Mouse (Mus musculus): ENCODE data around the gene Ddx56. TPM values are rescaled to one million over a fixed set of nuclear protein-coding genes. Genes with fewer than 3 reads are reported as not detected.

Gene Ddx56
- total RNA-seq (2015; ENCODE audit: low replicate concordance) (8.4 and 11.2 TPM in 2 replicates), total RNA-seq (2017; ENCODE audit: low replicate concordance) (3.2 and 6.4 TPM in 2 replicates)

DNA sequence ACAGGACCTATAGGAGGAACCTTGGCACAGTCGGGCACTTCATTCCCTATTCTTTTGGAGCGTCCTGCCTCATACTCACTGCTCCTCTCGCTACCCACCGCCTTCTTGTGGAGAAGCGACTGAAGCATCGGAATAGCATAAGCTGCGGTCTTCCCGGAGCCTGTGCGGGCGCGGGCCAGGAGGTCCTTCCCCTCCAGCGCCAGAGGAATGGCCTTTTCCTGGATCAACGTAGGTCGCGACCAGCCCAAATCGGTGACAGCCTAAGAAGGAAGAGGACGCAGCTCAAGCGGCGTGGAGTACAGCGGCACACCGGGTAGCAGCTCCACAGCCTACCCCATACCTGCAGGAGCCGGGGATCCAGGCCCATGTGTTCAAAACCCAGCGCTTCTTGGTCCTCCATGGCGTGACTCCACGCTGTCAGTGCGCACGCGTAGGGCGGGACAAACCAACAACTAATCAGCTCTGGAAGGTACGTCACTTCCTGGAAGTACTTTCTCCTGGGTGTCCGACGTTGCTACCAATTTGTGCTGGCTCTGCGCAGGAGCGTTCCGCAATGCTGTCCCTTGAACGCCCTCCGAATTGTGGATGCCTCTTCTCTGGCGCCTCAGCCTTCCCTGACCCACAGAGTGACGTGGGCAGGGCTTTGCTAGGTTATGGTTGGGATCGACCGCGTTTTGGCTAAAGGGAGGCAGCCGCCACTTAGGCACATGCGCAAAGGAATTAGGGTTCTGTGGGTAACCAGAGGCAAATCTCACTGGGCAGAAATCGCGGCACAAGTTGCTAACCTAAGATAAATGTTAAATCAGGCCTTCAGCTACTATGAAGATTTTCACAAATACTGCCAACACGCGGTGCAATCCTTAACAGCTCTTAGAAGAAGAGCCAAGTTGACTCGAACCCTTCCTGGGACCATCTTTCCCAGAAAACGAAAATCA is at the start of gene Ddx56:
Ddx56 (minus strand) TSS at position 453 of the 935 bp plus-strand sequence.
- ATAC-seq (replicated peaks; ENCODE audit: low FRiP score, poor library complexity, severe bottlenecking): peak; percentile 99

DNA sequence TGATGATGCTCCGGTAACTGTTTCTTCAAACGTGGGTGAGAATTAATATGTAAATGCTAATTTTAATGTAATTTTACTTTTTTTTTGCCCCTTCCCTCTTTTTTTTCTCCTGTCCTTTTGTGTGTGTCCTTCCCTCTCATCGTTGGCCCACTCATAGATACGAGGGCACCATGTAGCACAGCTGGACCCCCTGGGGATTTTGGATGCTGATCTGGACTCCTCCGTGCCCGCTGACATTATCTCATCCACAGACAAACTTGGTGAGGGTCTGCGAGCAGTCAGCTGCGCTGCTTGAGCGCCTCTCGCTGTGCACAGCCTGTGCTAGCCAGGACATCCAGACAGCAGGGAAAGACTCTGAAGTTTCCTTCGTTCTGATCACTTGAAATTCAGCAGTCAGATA is 49.2 kb upstream of the Ddx56 start:
- ATAC-seq (replicated peaks; ENCODE audit: low FRiP score, poor library complexity, severe bottlenecking): no peak

DNA sequence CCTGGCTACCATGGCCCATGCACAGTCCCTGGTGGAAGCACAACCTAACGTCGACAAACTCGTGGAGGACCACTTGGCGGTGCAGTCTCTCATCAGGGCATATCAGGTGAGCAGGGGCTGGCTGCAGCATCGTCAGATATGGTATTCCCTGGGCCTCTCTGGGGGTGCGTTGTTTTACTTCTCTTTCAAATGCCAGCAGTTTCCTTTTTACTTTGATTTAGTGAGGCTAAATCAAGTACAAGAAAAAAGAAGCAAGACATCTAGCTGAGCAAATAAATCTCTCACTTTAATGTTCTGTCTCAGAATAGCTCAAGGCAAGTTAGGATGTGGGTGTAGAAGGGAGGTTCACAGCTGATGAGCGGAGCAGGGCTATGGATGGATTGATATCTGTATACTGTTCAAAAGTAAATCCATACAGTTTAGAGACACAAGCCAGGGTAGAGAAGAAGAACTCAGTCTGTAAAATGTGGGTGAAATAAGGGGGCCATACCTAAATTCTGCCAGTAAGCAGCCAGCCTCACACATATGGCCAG is 46.4 kb upstream of the Ddx56 start:
- ATAC-seq (replicated peaks; ENCODE audit: low FRiP score, poor library complexity, severe bottlenecking): no peak

DNA sequence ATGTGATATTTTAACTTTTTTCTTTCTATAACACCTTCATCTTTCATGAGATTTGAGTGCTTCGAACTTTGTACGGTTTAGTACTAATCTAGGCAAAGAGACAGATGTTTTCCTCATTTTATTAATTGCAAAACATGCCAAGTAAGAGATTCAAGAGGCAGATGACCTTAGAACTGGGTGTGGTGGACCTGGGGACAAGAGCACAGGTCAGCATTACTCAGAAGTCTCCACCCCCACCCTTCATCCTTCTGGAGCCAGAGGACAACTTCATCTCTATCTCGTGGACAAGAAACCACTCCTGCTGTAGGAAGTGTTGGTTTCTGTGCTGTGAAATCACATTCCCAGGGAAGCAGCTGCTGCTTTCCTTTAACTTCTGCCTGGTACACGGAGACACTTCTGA is 40.6 kb upstream of the Ddx56 start:
- ATAC-seq (replicated peaks; ENCODE audit: low FRiP score, poor library complexity, severe bottlenecking): no peak

DNA sequence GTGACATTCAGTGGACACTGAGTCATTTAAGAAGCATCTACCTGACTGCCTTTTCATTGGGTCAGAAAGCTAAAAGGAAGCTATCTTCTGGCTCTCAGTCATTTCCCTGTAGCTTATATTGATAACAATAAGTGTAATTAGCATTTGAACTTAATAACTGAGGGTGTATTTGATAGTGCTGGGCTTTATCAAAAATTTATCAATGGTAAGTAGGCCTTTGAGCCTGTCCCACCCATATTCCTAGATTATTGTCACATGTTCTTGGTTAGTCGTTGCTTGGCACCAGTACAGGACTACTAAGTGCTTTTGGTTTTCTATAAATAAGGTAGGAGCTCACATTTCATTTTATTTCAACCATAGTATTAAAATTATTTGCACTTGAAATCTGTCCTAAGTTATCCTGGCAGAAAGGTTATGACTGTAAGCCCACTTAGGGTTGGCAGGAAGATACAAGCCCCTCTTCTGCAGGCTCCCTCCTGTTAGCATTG is 38.4 kb upstream of the Ddx56 start:
- ATAC-seq (replicated peaks; ENCODE audit: low FRiP score, poor library complexity, severe bottlenecking): no peak

DNA sequence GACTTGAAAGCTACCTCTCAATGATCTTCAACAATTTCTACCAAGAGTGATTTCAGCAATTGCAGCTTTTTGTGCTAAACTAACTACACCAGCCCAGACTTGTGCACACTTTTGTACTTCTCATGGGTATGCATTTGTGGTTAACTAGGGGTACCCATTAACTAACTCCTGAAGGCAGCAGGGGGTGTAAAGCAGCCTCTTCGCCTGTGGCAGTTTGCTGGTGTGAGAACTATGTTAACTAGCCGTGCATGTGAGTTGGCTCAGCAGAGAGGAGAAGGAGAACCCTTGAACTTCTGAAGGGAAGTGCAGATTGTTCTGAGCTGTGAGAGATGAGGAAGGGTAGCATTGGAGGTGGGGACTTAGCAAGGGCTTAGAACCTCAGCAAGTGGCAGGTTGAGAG is 35.2 kb upstream of the Ddx56 start:
- no peak for ATAC-seq (replicated peaks; ENCODE audit: low FRiP score, poor library complexity, severe bottlenecking)

DNA sequence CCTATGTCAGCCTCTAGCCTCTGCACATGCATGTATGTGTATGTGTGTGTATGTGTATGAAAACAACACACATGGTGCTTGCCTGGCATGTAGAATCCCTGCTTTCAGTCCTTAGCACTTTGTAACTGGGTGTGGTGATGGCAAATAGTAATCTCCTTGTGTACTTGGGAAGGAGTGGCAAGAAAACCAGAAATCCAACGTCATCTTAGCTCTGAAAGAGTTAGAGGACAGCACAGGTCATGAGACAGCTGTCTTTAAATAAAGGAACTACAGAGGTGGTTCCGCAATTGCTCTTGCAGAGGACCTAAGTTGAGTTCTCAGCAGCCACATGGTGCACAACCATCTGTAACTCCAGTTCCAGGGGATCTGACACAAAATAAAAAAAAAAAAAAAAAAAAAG is 31.9 kb upstream of the Ddx56 start:
- ATAC-seq (replicated peaks; ENCODE audit: low FRiP score, poor library complexity, severe bottlenecking): no peak

DNA sequence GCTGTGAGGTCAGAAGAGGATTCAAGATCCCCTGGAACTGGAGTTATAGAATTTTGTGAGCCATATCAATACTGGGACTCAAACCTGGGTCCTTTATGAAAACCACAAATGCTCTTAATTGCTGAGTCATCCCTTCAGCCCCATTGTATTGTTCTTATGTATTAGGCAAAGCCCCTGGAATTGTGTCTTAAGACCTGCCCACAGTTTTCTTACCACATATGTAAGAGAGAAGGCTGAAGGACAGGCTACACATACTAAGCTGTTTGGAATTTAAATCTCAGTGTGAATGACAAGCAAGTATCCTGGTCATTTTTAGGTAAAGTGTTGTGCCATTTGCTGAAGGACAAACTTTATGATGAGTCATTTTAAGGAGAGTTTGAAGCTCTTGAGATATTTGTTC is 28.5 kb upstream of the Ddx56 start:
- no peak for ATAC-seq (replicated peaks; ENCODE audit: low FRiP score, poor library complexity, severe bottlenecking)

DNA sequence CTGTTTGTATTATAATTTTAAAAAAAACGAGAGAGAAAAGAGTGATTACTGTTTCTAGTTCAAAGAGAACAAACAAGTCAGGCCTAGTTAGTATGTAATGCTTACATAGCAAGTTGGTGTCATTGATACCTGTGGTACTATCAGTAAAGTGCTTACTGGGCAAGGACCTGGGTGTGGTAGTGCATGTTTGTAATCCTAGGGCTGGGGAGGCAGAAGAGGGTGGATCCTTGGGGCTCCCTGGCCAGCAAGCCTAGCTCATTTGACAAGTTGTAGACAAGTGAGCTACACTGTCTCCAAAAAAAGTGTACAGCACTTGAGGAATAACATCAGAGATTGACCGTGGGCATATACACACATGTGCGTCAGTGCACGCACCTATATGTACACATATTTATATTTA is 27.1 kb upstream of the Ddx56 start:
- peak; percentile 80 for ATAC-seq (replicated peaks; ENCODE audit: low FRiP score, poor library complexity, severe bottlenecking)

DNA sequence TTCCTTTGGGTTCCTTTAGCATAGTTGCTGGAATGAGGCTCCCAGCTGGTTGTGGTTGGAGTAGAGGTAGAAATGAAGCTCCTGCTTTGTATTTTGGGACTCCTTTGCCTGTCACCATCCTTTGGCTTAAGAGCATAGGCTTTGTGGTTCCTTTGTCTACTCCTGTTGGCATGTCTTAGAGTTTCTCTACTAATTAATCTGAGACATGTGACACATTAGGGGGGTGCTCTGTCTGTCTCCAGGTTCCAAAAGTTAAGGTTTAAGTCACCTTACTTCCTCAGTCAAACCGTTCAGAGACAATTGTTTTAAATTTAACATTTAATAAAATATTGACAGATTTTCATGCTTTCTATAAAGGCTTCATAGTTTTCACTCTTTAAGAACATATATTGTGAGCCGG is 26.0 kb upstream of the Ddx56 start:
- ATAC-seq (replicated peaks; ENCODE audit: low FRiP score, poor library complexity, severe bottlenecking): no peak

DNA sequence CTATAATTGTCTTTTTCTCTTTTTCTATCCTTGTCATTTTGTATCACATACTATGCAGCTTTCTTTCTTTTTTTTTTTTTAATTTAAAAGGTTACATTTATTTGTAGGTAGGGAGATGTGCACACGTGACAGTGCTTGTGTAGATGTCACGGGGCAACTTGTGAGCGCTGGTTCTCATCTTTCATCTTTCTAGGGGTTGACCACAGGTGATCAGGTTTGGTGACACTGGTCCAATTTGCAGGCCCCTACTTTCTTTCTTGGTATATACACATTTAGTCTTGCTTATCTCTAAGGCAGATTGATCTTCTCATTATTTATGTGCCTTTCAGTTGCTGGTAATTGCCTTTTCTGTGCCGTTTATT is 25.4 kb upstream of the Ddx56 start:
- no peak for ATAC-seq (replicated peaks; ENCODE audit: low FRiP score, poor library complexity, severe bottlenecking)

DNA sequence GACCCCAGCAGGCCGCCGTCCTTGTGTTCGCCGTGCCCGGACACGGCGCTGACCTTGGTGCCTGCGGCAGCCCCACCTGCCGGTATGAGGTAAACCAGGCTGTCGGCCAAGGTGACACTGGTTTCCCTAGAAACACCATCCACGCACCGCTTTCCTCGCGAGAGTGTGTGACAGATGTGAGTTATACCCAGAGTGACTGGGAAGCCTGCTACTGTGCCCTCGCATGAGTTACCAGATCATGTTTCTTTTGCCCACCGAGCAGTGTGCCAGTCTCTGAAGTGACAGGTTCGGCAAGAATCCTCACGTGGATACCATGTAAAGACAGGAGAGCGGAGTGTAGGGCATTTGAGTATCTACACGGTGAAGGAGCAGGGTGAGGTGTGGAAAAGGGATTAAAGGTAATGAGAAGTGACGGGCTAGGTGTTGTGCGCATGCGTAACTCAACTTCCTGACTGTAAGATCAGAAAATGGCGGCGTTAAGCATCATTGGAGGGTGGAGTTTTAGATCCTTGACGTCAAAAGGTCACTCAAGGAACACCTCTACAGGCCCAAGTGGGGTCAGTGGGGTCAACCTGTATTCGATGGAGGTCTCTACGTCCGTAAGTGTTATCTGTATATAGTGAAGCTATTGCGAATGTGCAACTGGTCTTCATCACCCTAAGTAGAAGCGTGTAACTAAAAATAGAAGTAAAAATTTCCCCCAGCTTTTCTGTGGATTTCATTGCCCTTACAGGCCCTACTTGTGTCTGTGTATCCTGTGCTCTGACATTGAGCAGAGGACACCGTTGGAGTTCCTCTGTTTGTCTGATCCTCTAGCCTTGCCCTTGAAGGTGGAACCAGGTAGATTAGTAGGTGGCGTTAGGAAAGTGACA is 24.8 kb upstream of the Ddx56 start:
- ATAC-seq (replicated peaks; ENCODE audit: low FRiP score, poor library complexity, severe bottlenecking): peak; percentile 43

DNA sequence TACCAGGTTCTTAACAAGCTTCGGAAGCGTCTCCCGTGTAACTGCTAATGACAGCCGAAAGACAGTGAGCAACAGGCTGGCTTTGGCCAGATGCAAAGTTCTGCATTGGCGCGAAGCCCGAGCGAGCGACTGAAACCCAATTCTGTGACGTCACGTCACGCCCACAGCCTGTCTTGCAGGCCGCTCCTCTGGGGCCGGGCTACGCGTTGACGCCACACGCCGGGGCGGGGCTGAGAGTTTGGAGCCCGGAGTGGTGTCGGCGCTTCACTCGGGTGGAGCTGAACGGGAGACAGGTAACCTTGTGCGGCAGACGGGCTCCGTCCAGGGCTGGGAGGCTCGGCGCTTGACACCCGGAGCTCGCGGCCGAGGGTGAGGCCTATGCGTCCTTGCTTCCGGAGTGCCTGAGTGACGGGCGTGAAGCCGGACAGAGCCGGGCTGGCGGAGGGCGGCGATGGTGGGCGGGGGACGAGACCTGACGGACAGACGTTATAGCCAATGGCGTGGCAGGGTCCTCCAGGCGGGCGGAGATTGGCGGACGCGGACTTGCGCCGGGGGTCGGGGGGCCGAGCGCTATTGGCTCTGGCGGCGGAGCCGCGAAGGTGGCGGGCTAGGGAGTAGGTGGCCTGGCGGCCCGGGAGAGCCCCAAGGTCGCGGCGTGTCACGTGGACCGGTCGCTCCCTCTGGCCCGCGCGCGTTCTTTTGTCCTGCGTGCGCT is 24.0 kb upstream of the Ddx56 start, which contains the start of gene Ogdh:
Ogdh (plus strand) TSS at position 233 of the 715 bp plus-strand sequence.
- peak; percentile 87 for ATAC-seq (replicated peaks; ENCODE audit: low FRiP score, poor library complexity, severe bottlenecking)

DNA sequence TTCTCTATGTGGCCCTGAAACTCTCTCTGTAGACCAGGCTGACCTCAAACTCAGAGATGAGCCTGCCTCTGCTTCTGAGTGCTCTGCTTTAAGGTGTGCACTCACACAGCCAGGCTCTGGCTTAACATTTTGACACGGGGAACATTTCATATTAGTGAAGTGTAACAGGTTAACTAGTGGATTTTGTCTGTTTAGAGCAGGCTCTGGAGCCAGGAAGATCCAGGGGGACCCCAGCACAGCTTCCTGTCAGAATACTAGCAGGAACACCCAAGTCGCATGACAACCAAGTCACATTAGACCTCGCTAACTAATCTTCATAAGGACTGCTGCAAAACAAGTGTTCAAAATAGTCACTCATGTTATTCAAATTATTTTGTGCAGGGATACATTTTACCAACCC is 23.3 kb upstream of the Ddx56 start:
- ATAC-seq (replicated peaks; ENCODE audit: low FRiP score, poor library complexity, severe bottlenecking): no peak

DNA sequence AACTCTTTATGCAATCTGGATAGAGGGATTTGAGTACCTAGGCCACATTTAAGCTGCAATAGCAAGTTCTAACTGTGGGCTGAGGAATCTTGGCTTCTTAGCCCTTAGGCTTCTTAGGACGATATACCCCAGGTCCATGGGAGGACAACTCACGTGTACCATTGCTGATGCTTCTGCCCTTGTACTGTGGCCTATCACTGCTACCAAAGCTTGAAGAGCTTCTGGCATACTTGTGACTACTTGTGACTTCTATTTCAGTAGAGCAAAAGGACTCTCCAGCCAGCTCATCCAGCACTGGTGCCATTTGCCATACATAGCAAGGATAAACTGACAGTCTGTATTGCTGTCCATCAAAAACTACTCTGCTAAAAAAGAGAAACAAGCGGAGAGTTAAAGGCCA is 22.6 kb upstream of the Ddx56 start:
- ATAC-seq (replicated peaks; ENCODE audit: low FRiP score, poor library complexity, severe bottlenecking): no peak

DNA sequence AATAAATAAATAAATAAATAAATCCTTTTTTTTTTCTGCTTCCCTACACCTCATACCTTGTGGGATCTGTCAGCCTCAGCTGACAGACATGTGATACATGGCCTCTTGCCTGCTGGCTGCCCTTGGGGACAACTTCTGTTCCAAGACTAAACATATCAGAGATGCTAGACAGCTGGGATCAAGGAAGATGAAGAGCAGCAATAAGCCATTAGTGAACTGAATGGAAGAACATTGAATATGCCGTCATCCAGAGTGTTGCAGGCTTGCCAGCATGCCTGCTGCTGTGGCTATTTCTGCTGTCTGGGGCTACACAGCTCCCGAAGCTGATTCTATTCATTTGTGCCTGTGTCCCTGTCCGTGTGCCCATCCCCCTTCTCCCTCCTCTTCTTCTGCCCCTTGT is 15.4 kb upstream of the Ddx56 start:
- no peak for ATAC-seq (replicated peaks; ENCODE audit: low FRiP score, poor library complexity, severe bottlenecking)

DNA sequence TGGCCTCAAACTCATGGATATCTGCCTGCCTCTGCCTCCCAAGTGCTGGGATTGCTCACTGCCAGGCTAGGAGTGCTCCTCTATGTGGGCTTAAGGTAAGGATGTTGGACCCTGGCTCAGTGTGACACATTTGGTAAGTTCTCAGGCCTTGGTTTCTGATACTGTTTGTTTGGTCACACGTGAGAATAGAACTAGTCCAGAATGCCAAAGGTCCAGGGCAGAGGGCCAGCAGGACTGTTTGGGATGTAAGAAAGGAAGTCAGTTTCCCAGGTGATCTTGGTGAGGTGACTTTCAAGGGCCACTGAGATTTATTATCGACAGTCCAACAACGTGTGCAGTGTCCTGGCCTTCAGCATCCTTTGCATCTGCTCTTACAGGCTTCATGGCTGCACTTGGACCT is 8.9 kb upstream of the Ddx56 start:
- ATAC-seq (replicated peaks; ENCODE audit: low FRiP score, poor library complexity, severe bottlenecking): no peak

DNA sequence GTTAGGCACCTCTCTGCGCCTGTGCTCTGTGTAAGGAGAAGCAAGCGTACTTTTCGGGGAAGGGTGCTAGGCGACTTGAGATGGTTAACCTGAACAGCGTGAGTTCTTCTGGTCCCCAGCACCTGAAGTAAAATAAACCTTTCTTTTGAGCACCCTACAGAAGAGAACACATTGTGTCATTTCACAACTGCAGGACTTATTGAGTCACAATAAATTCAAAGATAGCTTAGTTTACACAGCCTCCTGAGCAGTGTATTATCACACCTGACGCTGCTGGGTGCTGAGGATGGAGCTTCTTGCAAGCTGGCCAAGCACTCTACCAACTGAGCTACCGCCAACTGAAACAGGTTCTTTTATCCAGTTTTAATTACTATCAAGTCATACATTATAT is 7.5 kb upstream of the Ddx56 start:
- no peak for ATAC-seq (replicated peaks; ENCODE audit: low FRiP score, poor library complexity, severe bottlenecking)

DNA sequence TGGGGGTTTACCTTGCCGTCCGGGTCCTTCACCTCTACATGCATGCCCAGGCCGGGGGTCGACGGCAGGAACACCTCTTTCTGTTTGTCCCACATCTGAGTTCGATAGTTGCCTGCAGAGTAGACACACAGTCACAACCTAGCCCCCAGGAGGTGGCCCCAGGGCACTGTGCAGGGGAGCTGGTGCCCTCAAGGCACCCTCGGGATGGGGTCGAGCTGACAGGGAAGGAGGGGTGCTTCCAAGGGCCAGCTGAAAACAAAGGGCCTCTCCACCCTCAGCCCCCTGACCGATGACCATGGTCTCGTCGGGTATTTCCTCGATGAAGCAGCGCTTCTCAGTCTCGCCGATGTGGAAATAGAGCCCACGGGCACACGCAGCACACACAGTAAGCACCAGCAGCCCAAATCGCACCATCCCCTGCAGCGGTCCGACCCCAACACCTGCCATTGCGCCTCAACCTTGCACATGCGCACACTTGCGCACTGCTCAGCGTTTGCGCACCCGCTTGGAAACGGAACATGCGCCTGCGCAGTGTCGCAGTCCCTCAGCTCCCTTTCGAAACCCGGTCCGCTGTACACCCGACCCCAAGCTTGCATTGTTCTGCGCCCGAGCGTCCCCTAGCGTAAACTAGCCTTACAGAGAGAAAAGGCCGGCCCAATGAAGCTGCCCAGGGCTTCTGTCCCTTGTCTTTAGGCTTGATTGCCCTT is 7.0 kb upstream of the Ddx56 start, which contains the start of gene Tmed4:
Tmed4 (minus strand) TSS at position 484 of the 707 bp plus-strand sequence.
- peak; percentile 94 for ATAC-seq (replicated peaks; ENCODE audit: low FRiP score, poor library complexity, severe bottlenecking)
